Mouse (Mus musculus) hindbrain, embryonic 10.5 days (tissue): ENCODE results near the gene Plekhs1. TPM values are rescaled to one million over a fixed set of nuclear protein-coding genes. Genes with fewer than 3 reads are reported as not detected.
"Not testable (repeated sequence)": the region's sequence is repeated elsewhere in the genome, so short reads cannot be mapped to it uniquely, and the experiment has no call there.

Experiments
- DNase-seq: peaks from one replicate; pipeline ENCODE4 v3.0.0-alpha.2; 2017; ENCODE audit warnings: low spot score
- H3K27ac ChIP-seq: fragments of 300-500 bp; sonication (generic); 2 replicates; pipeline ENCODE4 v1.5.1; 2016; ENCODE audit warnings: mild to moderate bottlenecking, moderate library complexity
- H3K27me3 ChIP-seq: fragments of 300-500 bp; sonication (generic); 2 replicates; pipeline ENCODE4 v1.6.1; 2016; ENCODE audit warnings: mild to moderate bottlenecking; ENCODE audit not compliant: poor library complexity, insufficient read depth, severe bottlenecking
- H3K36me3 ChIP-seq: fragments of 300-500 bp; sonication (generic); 2 replicates; pipeline ENCODE4 v1.6.1; 2016; ENCODE audit warnings: mild to moderate bottlenecking, moderate library complexity
- H3K4me1 ChIP-seq: fragments of 300-500 bp; sonication (generic); replicated peaks from 2 replicates; pipeline ENCODE4 v1.6.1; 2016; ENCODE audit warnings: mild to moderate bottlenecking
- H3K4me3 ChIP-seq: fragments of 300-500 bp; sonication (generic); 2 replicates; pipeline ENCODE4 v1.5.1; 2016; ENCODE audit warnings: mild to moderate bottlenecking, moderate library complexity
- H3K9me3 ChIP-seq: fragments of 300-500 bp; sonication (generic); 2 replicates; pipeline ENCODE4 v1.6.1; 2016; ENCODE audit warnings: mild to moderate bottlenecking, moderate library complexity
- WGBS: fragments of 180-500 bp; shearing (Covaris S2); methylation state at CpG from one replicate; pipeline ENCODE4 v1.1.7; 2016; 5-methylcytosine and 5-hydroxymethylcytosine counted together
- polyA plus RNA-seq: library from polyadenylated mRNA; unstranded; fragments of >200 nt; fragmentation: Nextera tagmentation; extraction: Ambion mirVana; gene quantifications from 2 replicates; pipeline ENCODE4 v1.2.1, GENCODE M21; 2016

Plekhs1 gene
- polyA plus RNA-seq, 1 experiment from 2014 or later: 0.07 TPM

DNA sequence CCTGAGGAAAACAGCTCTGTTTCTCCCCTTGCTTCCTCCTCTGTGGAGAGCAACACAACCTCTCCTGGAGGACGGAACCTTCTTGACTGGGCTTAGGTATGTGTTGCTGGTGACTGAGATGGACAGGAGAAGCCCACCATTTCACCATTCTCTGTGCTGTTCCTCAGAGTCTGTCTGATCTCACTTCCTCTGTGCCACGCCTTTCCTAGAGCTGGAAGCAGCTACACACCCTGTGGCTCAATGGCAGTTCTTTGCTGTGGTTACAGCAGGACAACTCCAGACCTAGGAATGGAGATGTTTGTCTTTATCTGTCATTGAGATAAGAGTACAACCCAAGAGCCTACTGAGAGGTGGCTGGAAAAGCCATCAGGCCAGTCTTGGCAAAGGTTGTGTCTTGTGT, 25.9 kb downstream of the Plekhs1 start:
- Histone ChIP-seq H3K9me3 (no peaks in the 10 kb centered on the region), H3K27me3 (no peaks in the 10 kb centered on the region), H3K27ac (no peak overlapping the region), H3K36me3 (no peaks in the 10 kb centered on the region), H3K4me1 (peaks cover 20% of the 10 kb centered on the region), H3K4me3 (no peak overlapping the region)
- no peak for DNase-seq
- WGBS: 83% methylated on average over 2 of the region's 2 CpGs

DNA sequence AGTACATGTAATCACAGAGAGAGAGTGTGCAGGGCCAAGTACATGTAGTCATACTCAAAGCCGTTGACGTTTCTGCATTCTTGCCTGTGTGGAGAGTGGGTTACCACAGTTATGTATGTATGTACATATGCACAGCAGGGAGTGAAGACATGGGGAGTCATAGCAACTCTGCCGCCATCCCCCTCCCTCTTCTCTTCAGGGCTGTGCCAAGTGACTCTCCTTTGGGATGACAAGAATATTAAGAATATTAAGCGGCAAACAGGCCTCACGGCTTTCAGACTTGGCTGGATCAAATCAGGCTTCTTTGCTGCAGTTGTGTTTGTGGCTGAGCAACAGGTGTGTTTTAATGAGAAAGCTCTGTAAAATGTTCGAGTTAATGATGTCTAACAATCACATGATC, 28.2 kb downstream of the Plekhs1 start:
- Histone ChIP-seq H3K4me3 (no peak overlapping the region), H3K9me3 (no peaks in the 10 kb centered on the region), H3K27me3 (no peaks in the 10 kb centered on the region), H3K4me1 (peaks cover 16% of the 10 kb centered on the region), H3K36me3 (no peaks in the 10 kb centered on the region), H3K27ac (no peak overlapping the region)
- DNase-seq: no peak
- 87% methylated on average over 6 of the region's 6 CpGs for WGBS

DNA sequence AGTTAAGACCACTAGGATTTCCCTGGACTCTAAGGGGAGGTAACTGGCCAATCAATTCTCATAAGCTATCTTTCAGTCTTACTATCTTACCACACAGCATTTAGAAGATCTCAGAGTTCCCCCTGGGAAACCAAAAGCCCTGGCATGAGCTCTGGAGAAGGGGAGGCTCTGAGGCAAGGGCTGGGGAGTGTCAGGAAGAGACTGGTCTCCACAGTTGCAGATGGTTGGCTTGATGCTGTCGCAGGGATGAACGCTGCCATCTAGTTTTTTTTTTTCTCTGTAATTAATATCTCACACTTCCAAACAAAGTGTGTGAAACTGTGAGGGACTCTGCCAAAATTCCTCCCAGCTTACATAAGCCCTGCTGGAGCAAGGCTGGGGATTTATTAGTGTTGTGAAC, 32.7 kb downstream of the Plekhs1 start:
- DNase-seq, H3K27ac ChIP-seq, H3K4me3 ChIP-seq, H3K27me3 ChIP-seq, H3K36me3 ChIP-seq, H3K4me1 ChIP-seq, H3K9me3 ChIP-seq: not testable (repeated sequence)
- WGBS: no CpG with 5 or more reads among the region's 2 CpGs

- H3K36me3 ChIP-seq, H3K27ac ChIP-seq, H3K4me1 ChIP-seq, H3K9me3 ChIP-seq, H3K4me3 ChIP-seq, H3K27me3 ChIP-seq, DNase-seq: not testable (repeated sequence)
- no CpG with 5 or more reads among the region's 5 CpGs for WGBS
Observed at GRCm38 (mm10) chr19:56503069-56503468, 41.6 kb downstream of the Plekhs1 start.

GRCm38 (mm10) chr19:56503525-56503924, 42.1 kb downstream of the Plekhs1 start:
- H3K36me3 ChIP-seq: not testable (repeated sequence)
- WGBS: no CpG with 5 or more reads among the region's 5 CpGs

GRCm38 (mm10) chr19:56511207-56511606, 49.8 kb downstream of the Plekhs1 start:
- not testable (repeated sequence) for H3K4me1 ChIP-seq, DNase-seq, H3K9me3 ChIP-seq, H3K27ac ChIP-seq, H3K36me3 ChIP-seq, H3K27me3 ChIP-seq, H3K4me3 ChIP-seq
- WGBS: no CpG with 5 or more reads among the region's 4 CpGs

More at GRCm38 (mm10) chr19:56503525-56503924, 42.1 kb downstream of the Plekhs1 start:
- not testable (repeated sequence) for H3K9me3 ChIP-seq, H3K4me3 ChIP-seq, H3K4me1 ChIP-seq, H3K27ac ChIP-seq, DNase-seq, H3K27me3 ChIP-seq

GRCm38 (mm10) chr19:56513527-56513926, 52.1 kb downstream of the Plekhs1 start:
- WGBS: no CpG with 5 or more reads among the region's 2 CpGs

DNA sequence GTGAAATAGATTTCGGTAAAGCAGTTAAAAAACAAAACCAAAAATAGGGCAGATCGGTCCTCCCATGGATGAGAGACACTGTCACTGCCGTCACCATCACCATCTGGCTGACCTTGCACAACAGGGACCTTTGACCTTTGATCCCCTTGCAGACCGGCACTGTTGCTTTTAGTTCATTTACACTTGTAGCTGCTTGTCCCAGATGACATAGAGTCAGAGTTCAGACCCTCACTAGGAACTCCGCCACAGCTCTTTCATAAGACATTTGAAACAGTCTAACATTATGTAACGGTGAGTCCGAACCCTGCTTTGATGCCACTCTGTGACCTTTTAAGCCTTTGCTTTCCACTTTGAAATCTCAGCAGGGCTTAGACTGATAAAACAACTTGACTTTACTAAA, 58.0 kb downstream of the Plekhs1 start:
- WGBS: no CpG with 5 or more reads among the region's 7 CpGs
- H3K4me3 ChIP-seq, DNase-seq, H3K27ac ChIP-seq, H3K27me3 ChIP-seq, H3K36me3 ChIP-seq, H3K9me3 ChIP-seq, H3K4me1 ChIP-seq: not testable (repeated sequence)

More at GRCm38 (mm10) chr19:56513527-56513926, 52.1 kb downstream of the Plekhs1 start:
- not testable (repeated sequence) for H3K27ac ChIP-seq, H3K9me3 ChIP-seq, H3K4me3 ChIP-seq, H3K36me3 ChIP-seq, DNase-seq, H3K27me3 ChIP-seq, H3K4me1 ChIP-seq

- not testable (repeated sequence) for DNase-seq, H3K4me3 ChIP-seq, H3K27me3 ChIP-seq, H3K27ac ChIP-seq, H3K9me3 ChIP-seq, H3K4me1 ChIP-seq
- H3K36me3 ChIP-seq: peaks cover 14% of the 10 kb centered on the region
- no CpG with 5 or more reads among the region's 11 CpGs for WGBS
Observed at GRCm38 (mm10) chr19:56530529-56530928, 69.1 kb downstream of the Plekhs1 start.

- Histone ChIP-seq H3K27me3 (no peaks in the 10 kb centered on the region), H3K4me1 (no peaks in the 10 kb centered on the region), H3K27ac (no peak overlapping the region), H3K9me3 (no peaks in the 10 kb centered on the region), H3K36me3 (peaks cover 21% of the 10 kb centered on the region), H3K4me3 (no peak overlapping the region)
- 94% methylated on average over 12 of the region's 12 CpGs for WGBS
- no peak for DNase-seq
Observed at GRCm38 (mm10) chr19:56531251-56531650, 69.8 kb downstream of the Plekhs1 start.

DNA sequence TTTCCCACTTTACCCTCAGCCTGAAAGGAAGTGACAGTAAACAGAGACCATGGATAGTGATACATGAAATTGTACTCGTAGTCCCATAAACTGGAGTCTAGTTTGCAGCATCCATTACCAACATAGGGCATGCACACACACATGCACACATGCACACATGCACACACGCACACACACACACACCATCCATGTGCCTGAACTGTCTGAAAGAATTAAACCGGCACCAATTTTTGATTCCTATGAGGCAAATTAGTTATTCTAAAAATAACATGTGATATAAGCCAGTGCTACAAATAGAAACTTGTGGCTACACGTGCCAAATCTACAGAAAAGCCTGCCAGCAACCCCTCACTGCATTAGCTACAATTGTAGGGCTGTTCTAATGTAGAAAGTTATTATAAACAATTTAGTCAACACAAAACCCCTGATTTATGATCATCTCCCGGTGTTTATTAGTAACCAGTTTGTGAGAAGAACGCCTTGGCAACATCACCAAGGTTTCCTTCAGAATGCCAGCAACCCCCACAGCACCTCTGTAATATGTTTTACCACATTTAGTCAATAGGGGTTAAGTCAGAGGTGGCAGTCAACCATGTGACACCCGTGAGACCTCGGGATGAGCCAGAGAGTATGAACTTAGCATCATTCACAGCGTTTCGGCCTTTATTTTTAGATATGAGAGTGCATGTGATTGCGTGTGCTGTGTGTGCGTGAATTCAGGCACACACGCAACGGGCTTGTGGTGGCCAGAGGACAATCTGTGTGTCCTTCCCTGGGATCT, 72.0 kb downstream of the Plekhs1 start:
- no peak overlapping the region for H3K4me3 ChIP-seq
- 91% methylated on average over 14 of the region's 14 CpGs for WGBS
- H3K36me3 ChIP-seq: peaks cover 37% of the 10 kb centered on the region
- no peak overlapping the region for H3K27ac ChIP-seq
- no peaks in the 10 kb centered on the region for H3K9me3 ChIP-seq
- H3K4me1 ChIP-seq: no peaks in the 10 kb centered on the region
- no peaks in the 10 kb centered on the region for H3K27me3 ChIP-seq
- no peak for DNase-seq

GRCm38 (mm10) chr19:56534337-56534736, 72.9 kb downstream of the Plekhs1 start:
- no peak for DNase-seq
- WGBS: 96% methylated on average over 3 of the region's 3 CpGs
- Histone ChIP-seq H3K27me3 (no peaks in the 10 kb centered on the region), H3K4me3 (no peak overlapping the region), H3K9me3 (no peaks in the 10 kb centered on the region), H3K36me3 (peaks cover 43% of the 10 kb centered on the region), H3K27ac (no peak overlapping the region), H3K4me1 (no peaks in the 10 kb centered on the region)

GRCm38 (mm10) chr19:56535064-56535463, 73.6 kb downstream of the Plekhs1 start:
- Histone ChIP-seq H3K9me3 (no peaks in the 10 kb centered on the region), H3K4me3 (no peak overlapping the region), H3K27ac (no peak overlapping the region), H3K27me3 (no peaks in the 10 kb centered on the region), H3K4me1 (no peaks in the 10 kb centered on the region), H3K36me3 (peaks cover 45% of the 10 kb centered on the region)
- WGBS: 81% methylated on average over 9 of the region's 9 CpGs
- no peak for DNase-seq

DNA sequence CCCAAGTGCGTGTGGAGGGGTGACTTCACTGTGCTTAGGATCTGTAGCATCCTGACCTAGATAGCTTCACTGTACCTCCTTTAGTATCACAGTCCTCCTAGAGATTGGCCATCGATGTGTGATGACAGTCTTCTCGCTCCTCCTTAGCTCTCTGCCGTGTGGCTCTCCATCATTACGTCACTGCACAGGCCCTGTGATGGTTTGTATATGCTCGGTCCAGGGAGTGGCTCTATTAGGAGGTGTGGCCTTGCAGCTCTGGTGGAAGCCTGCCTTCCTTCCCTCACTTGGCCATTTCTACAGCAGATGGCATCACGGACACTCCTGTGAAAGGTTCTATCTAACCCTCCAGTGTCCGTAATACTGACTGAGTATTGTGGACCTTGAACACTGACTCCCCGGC, 74.3 kb downstream of the Plekhs1 start:
- Histone ChIP-seq H3K36me3 (peaks cover 52% of the 10 kb centered on the region), H3K27ac (no peak overlapping the region), H3K27me3 (no peaks in the 10 kb centered on the region), H3K4me3 (no peak overlapping the region), H3K4me1 (no peaks in the 10 kb centered on the region), H3K9me3 (no peaks in the 10 kb centered on the region)
- no peak for DNase-seq
- WGBS: 92% methylated on average over 9 of the region's 9 CpGs
